In genomic region chr7:58788424-58789261, GRCm38 (mm10) we compare ENCODE assay signal across 8 mouse cellular contexts.
A peak's percentile ranks its signal among the peaks of the same experiment; 100 is the strongest.
DNase-seq lines count a peak whose midpoint lies in the region; ATAC-seq and TF ChIP-seq lines count a peak whose summit lies in the region.

No protein-coding gene starts in this region.

- no peak for TF ChIP-seq EP300 in liver, postnatal 0 days (IDR thresholded peaks at IDR 0.05; ENCODE audit: low read depth)

- no peak overlapping the region for H3K27ac ChIP-seq in kidney, embryonic 15.5 days
- peak overlapping the region; percentile 54 for H3K27ac ChIP-seq in hindbrain, embryonic 11.5 days (ENCODE audit: low read depth, low read length)
- peak overlapping the region; percentile 70 for H3K27ac ChIP-seq in midbrain, embryonic 14.5 days (replicated peaks; ENCODE audit: low read depth, low read length)
- H3K27ac ChIP-seq in liver, postnatal 0 days (ENCODE audit: low read depth): no peak overlapping the region

- no peak for TF ChIP-seq CTCF in liver, postnatal 0 days (IDR thresholded peaks at IDR 0.05; ENCODE audit: low read depth)

- H3K4me3 ChIP-seq in kidney, embryonic 15.5 days (replicated peaks): no peak overlapping the region
- no peak overlapping the region for H3K4me3 ChIP-seq in hindbrain, embryonic 11.5 days (ENCODE audit: low read depth, low read length)
- H3K4me3 ChIP-seq in midbrain, embryonic 14.5 days (replicated peaks; ENCODE audit: low read depth, low read length): no peak overlapping the region
- no peak overlapping the region for H3K4me3 ChIP-seq in liver, postnatal 0 days (ENCODE audit: low read depth, low read length)

- H3K4me1 ChIP-seq in kidney, embryonic 15.5 days: peaks cover 9% of the 10 kb centered on the region
- H3K4me1 ChIP-seq in hindbrain, embryonic 11.5 days (replicated peaks; ENCODE audit: control insufficient read depth, insufficient read depth, low read length): 0 out of 2 replicates have a peak, but pooled peaks cover 3% of the 10 kb centered on the region
- peaks cover 34% of the 10 kb centered on the region for H3K4me1 ChIP-seq in midbrain, embryonic 14.5 days (ENCODE audit: control insufficient read depth, insufficient read depth, low read length)
- no peaks in the 10 kb centered on the region for H3K4me1 ChIP-seq in liver, postnatal 0 days (ENCODE audit: insufficient read depth)

- H3K9ac ChIP-seq in kidney, embryonic 15.5 days: no peak overlapping the region
- H3K9ac ChIP-seq in hindbrain, embryonic 11.5 days (ENCODE audit: low read depth, low read length): no peak overlapping the region
- no peak overlapping the region for H3K9ac ChIP-seq in midbrain, embryonic 14.5 days (replicated peaks; ENCODE audit: low read length)
- no peak overlapping the region for H3K9ac ChIP-seq in liver, postnatal 0 days (replicated peaks)

- no peaks in the 10 kb centered on the region for H3K36me3 ChIP-seq in kidney, embryonic 15.5 days
- H3K36me3 ChIP-seq in hindbrain, embryonic 11.5 days (ENCODE audit: control insufficient read depth, insufficient read depth, low read length): no peaks in the 10 kb centered on the region
- no peaks in the 10 kb centered on the region for H3K36me3 ChIP-seq in midbrain, embryonic 14.5 days (ENCODE audit: control insufficient read depth, insufficient read depth, low read length)
- no peaks in the 10 kb centered on the region for H3K36me3 ChIP-seq in liver, postnatal 0 days (replicated peaks; ENCODE audit: insufficient read depth, low read length)

- 52% methylated on average over 7 of the region's 7 CpGs for WGBS in kidney, embryonic 15.5 days
- 48% methylated on average over 7 of the region's 7 CpGs for WGBS in hindbrain, embryonic 11.5 days
- 42% methylated on average over 7 of the region's 7 CpGs for WGBS in midbrain, embryonic 14.5 days
- WGBS in liver, postnatal 0 days (ENCODE audit: insufficient replicate concordance): 62% methylated on average over 7 of the region's 7 CpGs

- no peak for DNase-seq in kidney, postnatal 36 days
- peak; percentile 27 for DNase-seq in embryo, embryonic 11 days
- DNase-seq in hindbrain, embryonic 11.5 days (ENCODE audit: low spot score): peak; percentile 2
- peak; percentile 53 for DNase-seq in midbrain, embryonic 14.5 days
- DNase-seq in liver, postnatal 0 days: no peak
- DNase-seq in thymus, postnatal 4 days: no peak

- no peaks in the 10 kb centered on the region for H3K27me3 ChIP-seq in kidney, embryonic 15.5 days
- no peaks in the 10 kb centered on the region for H3K27me3 ChIP-seq in hindbrain, embryonic 11.5 days (ENCODE audit: control insufficient read depth, insufficient read depth, low read length)
- H3K27me3 ChIP-seq in midbrain, embryonic 14.5 days (ENCODE audit: control insufficient read depth, insufficient read depth, low read length): no peaks in the 10 kb centered on the region
- no peaks in the 10 kb centered on the region for H3K27me3 ChIP-seq in liver, postnatal 0 days (ENCODE audit: insufficient read depth, low read length)

- H3K9me3 ChIP-seq in kidney, embryonic 15.5 days (replicated peaks): no peaks in the 10 kb centered on the region
- H3K9me3 ChIP-seq in hindbrain, embryonic 11.5 days (ENCODE audit: control insufficient read depth, low read length): no peaks in the 10 kb centered on the region
- H3K9me3 ChIP-seq in midbrain, embryonic 14.5 days (ENCODE audit: control insufficient read depth, low read length): no peaks in the 10 kb centered on the region
- H3K9me3 ChIP-seq in liver, postnatal 0 days (ENCODE audit: low read length): no peaks in the 10 kb centered on the region

- ATAC-seq in kidney, embryonic 15.5 days (replicated peaks; ENCODE audit: low FRiP score): 0 out of 2 replicates have a peak, but pooled peaks have one; percentile 46
- peak; percentile 43; the same call in 1 of the 2 replicates for ATAC-seq in hindbrain, embryonic 11.5 days (ENCODE audit: low FRiP score)
- peak; percentile 35; the same call in 1 of the 2 replicates for ATAC-seq in midbrain, embryonic 14.5 days (ENCODE audit: low FRiP score, low TSS enrichment)
- ATAC-seq in activated CD4-positive, CD25-positive, alpha-beta regulatory T cell, adult 4 months: no peak
- no peak for ATAC-seq in liver, postnatal 0 days

- no peak overlapping the region for H3K4me2 ChIP-seq in kidney, embryonic 15.5 days
- no peak overlapping the region for H3K4me2 ChIP-seq in hindbrain, embryonic 11.5 days (replicated peaks; ENCODE audit: low read depth, low read length)
- H3K4me2 ChIP-seq in midbrain, embryonic 14.5 days (ENCODE audit: low read length): no peak overlapping the region
- no peak overlapping the region for H3K4me2 ChIP-seq in liver, postnatal 0 days (ENCODE audit: low read depth, low read length)

Comparison
In these comparisons a context has a peak if more than half of its experiments do, and no peak if none do; other contexts are left out.
1. ATAC-seq: peak in kidney, embryonic 15.5 days (single experiment), hindbrain, embryonic 11.5 days (single experiment) and midbrain, embryonic 14.5 days (single experiment); none in activated CD4-positive, CD25-positive, alpha-beta regulatory T cell, adult 4 months (single experiment) and liver, postnatal 0 days (single experiment).
2. H3K27ac ChIP-seq: peak in hindbrain, embryonic 11.5 days (single experiment) and midbrain, embryonic 14.5 days (single experiment); none in kidney, embryonic 15.5 days (single experiment) and liver, postnatal 0 days (single experiment).
3. DNase-seq: peak in embryo, embryonic 11 days (single experiment), hindbrain, embryonic 11.5 days (single experiment) and midbrain, embryonic 14.5 days (single experiment); none in kidney, postnatal 36 days (0 of 2), liver, postnatal 0 days (single experiment) and thymus, postnatal 4 days (single experiment).